Mouse (Mus musculus) E14TG2a.4 (cell line): Measurements from ENCODE around the gene Lyst.
"Not testable (repeated sequence)": the region's sequence is repeated elsewhere in the genome, so short reads cannot be mapped to it uniquely, and the experiment has no call there.

Experiments used
- H3K27me3 ChIP-seq: 2 replicates; pipeline ENCODE4 v1.6.1; 2014; ENCODE audit warnings: low read length, control low read depth; ENCODE audit not compliant: insufficient read depth
- H3K36me3 ChIP-seq: 2 replicates; pipeline ENCODE4 v1.6.1; 2014; ENCODE audit warnings: low read length, control low read depth; ENCODE audit not compliant: insufficient read depth
- H3K4me1 ChIP-seq: replicated peaks from 2 replicates; pipeline ENCODE4 v1.6.1; 2014; ENCODE audit warnings: low read depth, low read length, control low read depth
- H3K4me3 ChIP-seq: replicated peaks from 2 replicates; pipeline ENCODE4 v1.5.1; 2014; ENCODE audit warnings: mild to moderate bottlenecking, low read length
- H3K9me3 ChIP-seq: 2 replicates; pipeline ENCODE4 v1.6.1; 2014; ENCODE audit warnings: low read length, control low read depth
- CTCF ChIP-seq: conservative IDR thresholded peaks from 2 replicates; pipeline ENCODE4 v1.5.1; 2014; ENCODE audit warnings: low read length
- NANOG ChIP-seq: IDR thresholded peaks from 2 replicates; pipeline ENCODE4 v1.6.1; 2014; ENCODE audit warnings: borderline replicate concordance, low read length, mixed read lengths
- POU5F1 ChIP-seq: IDR thresholded peaks from 2 replicates; pipeline ENCODE4 v1.6.1; 2014; ENCODE audit warnings: low read length, borderline replicate concordance

Lyst gene

GRCm38 (mm10) chr13:13674669-13675343 is 84.6 kb downstream of the Lyst start:
- H3K9me3 ChIP-seq = peaks cover 3% of the 10 kb centered on the region; the same call in 1 of the 2 replicates
- H3K27me3 ChIP-seq = no peaks in the 10 kb centered on the region
- H3K36me3 ChIP-seq = peaks cover 12% of the 10 kb centered on the region
- no peak overlapping the region for H3K4me3 ChIP-seq
- TF ChIP-seq NANOG = no peak
- TF ChIP-seq CTCF = no peak
- no peak for TF ChIP-seq POU5F1
- H3K4me1 ChIP-seq = peaks cover 54% of the 10 kb centered on the region

- H3K27me3 ChIP-seq = no peaks in the 10 kb centered on the region
- no peak overlapping the region for H3K4me3 ChIP-seq
- H3K9me3 ChIP-seq = no peaks in the 10 kb centered on the region
- TF ChIP-seq NANOG (no peak), POU5F1 (no peak), CTCF (no peak)
- H3K4me1 ChIP-seq = peaks cover 26% of the 10 kb centered on the region
- H3K36me3 ChIP-seq = peaks cover 9% of the 10 kb centered on the region; the same call in 1 of the 2 replicates
Measured at GRCm38 (mm10) chr13:13677871-13678270, 87.7 kb downstream of the Lyst start.

GRCm38 (mm10) chr13:13681642-13682041 is 91.4 kb downstream of the Lyst start:
- TF ChIP-seq NANOG = no peak
- TF ChIP-seq CTCF = no peak
- TF ChIP-seq POU5F1 = no peak
- H3K27me3 ChIP-seq = no peaks in the 10 kb centered on the region
- no peak overlapping the region for H3K4me3 ChIP-seq
- H3K36me3 ChIP-seq = peaks cover 6% of the 10 kb centered on the region; the same call in 1 of the 2 replicates
- H3K9me3 ChIP-seq = no peaks in the 10 kb centered on the region
- H3K4me1 ChIP-seq = peaks cover 7% of the 10 kb centered on the region

- no peaks in the 10 kb centered on the region for H3K9me3 ChIP-seq
- H3K36me3 ChIP-seq = no peaks in the 10 kb centered on the region
- TF ChIP-seq POU5F1 = no peak
- no peak for TF ChIP-seq CTCF
- no peak for TF ChIP-seq NANOG
- no peaks in the 10 kb centered on the region for H3K4me1 ChIP-seq
- H3K4me3 ChIP-seq = no peak overlapping the region
- H3K27me3 ChIP-seq = no peaks in the 10 kb centered on the region
Measured at GRCm38 (mm10) chr13:13703476-13703875, 113.3 kb downstream of the Lyst start.

GRCm38 (mm10) chr13:13721435-13721834 is 131.2 kb downstream of the Lyst start:
- H3K4me3 ChIP-seq = peak overlapping the region; percentile 62
- not testable (repeated sequence) for H3K4me1 ChIP-seq, H3K9me3 ChIP-seq, H3K27me3 ChIP-seq, H3K36me3 ChIP-seq

GRCm38 (mm10) chr13:13723293-13723692 is 133.1 kb downstream of the Lyst start:
- 0 out of 2 replicates have a peak, but pooled peaks cover 5% of the 10 kb centered on the region for H3K4me1 ChIP-seq
- H3K36me3 ChIP-seq = no peaks in the 10 kb centered on the region
- H3K4me3 ChIP-seq = no peak overlapping the region
- no peaks in the 10 kb centered on the region for H3K27me3 ChIP-seq
- H3K9me3 ChIP-seq = no peaks in the 10 kb centered on the region
- TF ChIP-seq NANOG = no peak
- TF ChIP-seq CTCF = no peak
- no peak for TF ChIP-seq POU5F1

- H3K27me3 ChIP-seq = no peaks in the 10 kb centered on the region
- no peaks in the 10 kb centered on the region for H3K9me3 ChIP-seq
- H3K4me1 ChIP-seq = 0 out of 2 replicates have a peak, but pooled peaks cover 5% of the 10 kb centered on the region
- TF ChIP-seq NANOG (no peak), POU5F1 (no peak), CTCF (no peak)
- H3K36me3 ChIP-seq = no peaks in the 10 kb centered on the region
- H3K4me3 ChIP-seq = no peak overlapping the region
Measured at GRCm38 (mm10) chr13:13723786-13724185, 133.6 kb downstream of the Lyst start.

GRCm38 (mm10) chr13:13739232-13739631 is 149.0 kb downstream of the Lyst start:
- no peak for TF ChIP-seq NANOG
- TF ChIP-seq CTCF = no peak
- no peak for TF ChIP-seq POU5F1
- H3K4me3 ChIP-seq = no peak overlapping the region
- no peaks in the 10 kb centered on the region for H3K27me3 ChIP-seq
- H3K4me1 ChIP-seq = no peaks in the 10 kb centered on the region
- peaks cover 5% of the 10 kb centered on the region; the same call in 1 of the 2 replicates for H3K36me3 ChIP-seq
- no peaks in the 10 kb centered on the region for H3K9me3 ChIP-seq

- H3K36me3 ChIP-seq = peaks cover 5% of the 10 kb centered on the region; the same call in 1 of the 2 replicates
- no peak for TF ChIP-seq CTCF
- no peak for TF ChIP-seq NANOG
- TF ChIP-seq POU5F1 = no peak
- no peaks in the 10 kb centered on the region for H3K9me3 ChIP-seq
- no peaks in the 10 kb centered on the region for H3K27me3 ChIP-seq
- H3K4me3 ChIP-seq = no peak overlapping the region
- no peaks in the 10 kb centered on the region for H3K4me1 ChIP-seq
Measured at GRCm38 (mm10) chr13:13745911-13746310, 155.7 kb downstream of the Lyst start.

GRCm38 (mm10) chr13:13775778-13776494 is 185.7 kb downstream of the Lyst start:
- Histone ChIP-seq H3K4me1 (no peaks in the 10 kb centered on the region), H3K36me3 (no peaks in the 10 kb centered on the region), H3K9me3 (no peaks in the 10 kb centered on the region), H3K4me3 (no peak overlapping the region), H3K27me3 (no peaks in the 10 kb centered on the region)
- TF ChIP-seq POU5F1 = no peak
- no peak for TF ChIP-seq NANOG
- TF ChIP-seq CTCF = no peak
